Mouse (Mus musculus): ENCODE measurements around the gene Wdr25. TPM values are rescaled to one million over a fixed set of nuclear protein-coding genes. Genes with fewer than 3 reads are reported as not detected.
A peak's percentile ranks its signal among the peaks of the same experiment; 100 is the strongest.

The Wdr25 gene
- polyA plus RNA-seq, 1 experiment from 2014 or later: 2.7 TPM

DNA sequence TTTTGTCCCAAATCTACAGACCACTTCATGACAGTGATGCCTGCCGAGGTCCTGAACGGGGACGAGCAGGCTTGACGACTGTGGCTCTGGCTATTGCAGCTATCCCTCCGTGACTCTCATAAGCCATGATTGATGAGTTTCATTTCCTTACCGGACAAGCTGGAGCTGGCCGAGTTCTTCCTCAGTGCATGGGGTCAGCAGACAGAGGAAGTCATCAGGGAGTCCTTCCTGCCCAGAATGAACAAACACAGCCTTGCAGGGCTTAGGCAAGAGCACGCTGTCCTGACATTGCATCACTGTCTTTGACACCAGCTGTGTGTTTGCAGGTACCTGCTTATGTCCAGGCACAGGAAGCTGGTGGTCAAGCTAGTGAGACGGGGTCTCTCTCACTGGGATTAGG is 97.0 kb downstream of the Wdr25 start:
- Histone ChIP-seq H3K4me1 (replicated peaks; ENCODE audit: control insufficient read depth, insufficient read depth, low read length) (no peaks in the 10 kb centered on the region), H3K4me3 (ENCODE audit: low read depth, low read length) (no peak overlapping the region), H3K27ac (ENCODE audit: low read depth, low read length) (no peak overlapping the region), H3K27me3 (replicated peaks; ENCODE audit: control insufficient read depth, insufficient read depth, low read length) (no peaks in the 10 kb centered on the region), H3K9me3 (ENCODE audit: control insufficient read depth) (no peaks in the 10 kb centered on the region), H3K36me3 (ENCODE audit: control insufficient read depth, insufficient read depth) (no peaks in the 10 kb centered on the region), H3K9ac (ENCODE audit: low read depth, low read length) (no peak overlapping the region), H3K4me2 (replicated peaks; ENCODE audit: low read depth) (no peak overlapping the region)
- 48% methylated on average over 9 of the region's 9 CpGs for WGBS
- no peak for TF ChIP-seq CTCF (IDR thresholded peaks at IDR 0.05; ENCODE audit: low read depth)
- ATAC-seq: no peak

DNA sequence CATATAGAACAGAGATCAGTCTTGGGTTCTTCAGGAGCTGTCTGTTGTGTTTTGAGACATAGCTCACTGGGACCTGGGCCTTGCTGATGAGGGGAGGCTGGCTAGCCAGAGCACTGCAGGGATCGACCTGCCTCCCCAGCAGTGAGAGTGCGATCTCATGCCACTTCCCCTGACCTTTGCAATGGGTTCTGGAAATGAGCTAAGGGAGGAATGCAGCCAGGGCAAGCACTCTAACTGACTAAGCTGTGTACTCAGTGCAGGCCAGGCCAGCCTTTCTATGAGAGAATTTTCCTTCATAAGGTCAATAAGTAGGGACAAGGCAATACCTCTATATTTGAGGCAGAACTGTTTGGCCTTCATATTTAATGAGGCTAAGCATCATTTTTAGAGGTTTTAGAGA is 99.6 kb downstream of the Wdr25 start:
- H3K9ac ChIP-seq (ENCODE audit: low read depth, low read length): no peak overlapping the region
- WGBS: 74% methylated on average over 2 of the region's 2 CpGs
- TF ChIP-seq CTCF (IDR thresholded peaks at IDR 0.05; ENCODE audit: low read depth): no peak
- H3K27me3 ChIP-seq (replicated peaks; ENCODE audit: control insufficient read depth, insufficient read depth, low read length): no peaks in the 10 kb centered on the region
- no peaks in the 10 kb centered on the region for H3K36me3 ChIP-seq (ENCODE audit: control insufficient read depth, insufficient read depth)
- no peak overlapping the region for H3K4me3 ChIP-seq (ENCODE audit: low read depth, low read length)
- no peaks in the 10 kb centered on the region for H3K9me3 ChIP-seq (ENCODE audit: control insufficient read depth)
- no peaks in the 10 kb centered on the region for H3K4me1 ChIP-seq (replicated peaks; ENCODE audit: control insufficient read depth, insufficient read depth, low read length)
- no peak overlapping the region for H3K27ac ChIP-seq (ENCODE audit: low read depth, low read length)
- H3K4me2 ChIP-seq (replicated peaks; ENCODE audit: low read depth): no peak overlapping the region
- ATAC-seq: no peak

DNA sequence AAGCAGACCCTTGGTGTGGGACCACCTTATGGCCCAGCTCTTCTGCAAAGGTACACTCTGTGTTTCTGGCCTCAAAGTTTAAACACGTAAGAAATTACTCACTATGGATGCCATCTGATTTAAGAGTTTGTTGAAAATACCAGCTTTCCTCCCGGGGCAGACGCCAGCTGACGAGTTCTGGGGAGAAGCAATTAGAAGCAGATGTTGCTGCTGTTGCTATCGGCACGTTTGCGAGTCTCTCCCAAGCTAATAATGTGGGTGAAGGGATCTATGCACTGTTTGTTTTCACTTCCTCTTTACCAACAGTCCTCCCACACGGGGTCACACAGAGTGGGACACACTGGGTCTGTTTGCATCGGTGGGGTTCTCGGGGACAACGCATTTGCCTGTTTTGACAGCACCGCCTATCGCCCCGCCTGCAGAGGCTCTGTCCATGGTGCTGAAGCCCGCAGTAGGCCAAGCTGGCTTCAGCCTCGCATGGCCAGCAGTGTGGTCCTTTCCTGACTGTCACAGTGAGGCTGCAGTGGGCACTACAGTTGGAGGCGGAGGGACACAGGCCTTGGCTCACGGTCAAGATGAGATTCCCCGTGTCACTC is 101.1 kb downstream of the Wdr25 start:
- no peaks in the 10 kb centered on the region for H3K9me3 ChIP-seq (ENCODE audit: control insufficient read depth)
- no peaks in the 10 kb centered on the region for H3K4me1 ChIP-seq (replicated peaks; ENCODE audit: control insufficient read depth, insufficient read depth, low read length)
- peak overlapping the region; percentile 44; the same call in 1 of the 2 replicates for H3K4me2 ChIP-seq (replicated peaks; ENCODE audit: low read depth)
- WGBS: 7% methylated on average over 19 of the region's 19 CpGs
- TF ChIP-seq CTCF (IDR thresholded peaks at IDR 0.05; ENCODE audit: low read depth): peak; percentile 30
- H3K36me3 ChIP-seq (ENCODE audit: control insufficient read depth, insufficient read depth): no peaks in the 10 kb centered on the region
- H3K4me3 ChIP-seq (ENCODE audit: low read depth, low read length): no peak overlapping the region
- no peak overlapping the region for H3K9ac ChIP-seq (ENCODE audit: low read depth, low read length)
- no peaks in the 10 kb centered on the region for H3K27me3 ChIP-seq (replicated peaks; ENCODE audit: control insufficient read depth, insufficient read depth, low read length)
- no peak for ATAC-seq
- no peak overlapping the region for H3K27ac ChIP-seq (ENCODE audit: low read depth, low read length)

DNA sequence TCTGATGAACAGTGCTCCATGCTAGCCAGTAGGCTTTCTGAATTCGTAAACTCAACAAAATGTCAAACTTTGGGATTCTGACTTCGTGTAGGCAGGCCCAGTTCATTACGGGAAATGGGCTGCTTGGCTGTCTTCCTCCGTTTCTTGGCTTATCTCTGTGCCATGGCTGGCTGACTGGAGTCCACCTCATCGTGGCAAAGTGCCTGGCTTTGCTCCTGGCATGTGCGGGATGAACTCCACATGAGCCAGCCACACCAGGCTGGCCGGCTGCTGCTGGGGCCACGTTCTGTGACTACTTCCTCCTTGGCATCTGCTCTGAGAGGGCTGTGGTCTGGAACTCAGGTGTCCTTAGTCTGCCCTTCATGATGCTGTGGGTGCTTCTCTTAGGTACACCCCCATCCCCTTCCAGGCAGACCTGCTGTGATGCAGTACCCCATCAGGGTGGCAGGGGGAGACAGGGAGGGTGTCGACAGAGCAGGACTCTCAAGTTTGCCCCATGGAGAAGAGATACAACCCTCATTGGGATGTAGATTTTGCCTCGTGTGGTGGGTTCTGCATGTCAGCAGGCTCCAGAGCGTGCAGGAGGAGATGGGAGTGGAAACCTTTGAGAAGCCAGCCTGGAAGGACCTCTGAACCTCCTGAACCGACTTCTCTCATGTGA is 102.7 kb downstream of the Wdr25 start:
- H3K27ac ChIP-seq (ENCODE audit: low read depth, low read length): no peak overlapping the region
- peak; percentile 38; the same call in 1 of the 2 replicates for TF ChIP-seq CTCF (IDR thresholded peaks at IDR 0.05; ENCODE audit: low read depth)
- WGBS: 84% methylated on average over 12 of the region's 12 CpGs

DNA sequence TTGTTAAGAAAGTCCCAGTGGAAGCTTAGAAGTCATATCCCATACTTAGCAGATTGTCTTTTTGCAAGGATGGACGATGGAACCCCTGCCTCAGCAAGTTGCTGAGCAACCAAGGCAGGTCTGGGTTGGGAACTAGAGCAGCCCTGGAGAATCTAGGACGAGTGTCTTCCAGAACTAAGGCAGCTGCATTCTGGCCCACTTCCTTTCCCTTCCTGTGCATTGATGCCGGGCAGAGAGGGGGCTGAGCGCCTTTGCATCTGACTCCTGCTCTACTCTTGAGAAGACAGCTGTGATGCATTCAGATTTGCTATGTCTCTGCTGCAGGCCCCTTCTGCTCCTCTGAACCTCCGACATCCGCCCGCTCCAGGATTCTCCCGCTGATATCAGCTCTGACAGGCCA is 103.8 kb downstream of the Wdr25 start:
- TF ChIP-seq CTCF (IDR thresholded peaks at IDR 0.05; ENCODE audit: low read depth): no peak
- no peak for ATAC-seq
- H3K9me3 ChIP-seq (ENCODE audit: control insufficient read depth): no peaks in the 10 kb centered on the region
- H3K27me3 ChIP-seq (replicated peaks; ENCODE audit: control insufficient read depth, insufficient read depth, low read length): no peaks in the 10 kb centered on the region
- H3K9ac ChIP-seq (ENCODE audit: low read depth, low read length): no peak overlapping the region
- H3K4me3 ChIP-seq (ENCODE audit: low read depth, low read length): no peak overlapping the region
- no peak overlapping the region for H3K4me2 ChIP-seq (replicated peaks; ENCODE audit: low read depth)
- WGBS: 87% methylated on average over 8 of the region's 8 CpGs
- H3K4me1 ChIP-seq (replicated peaks; ENCODE audit: control insufficient read depth, insufficient read depth, low read length): no peaks in the 10 kb centered on the region
- H3K36me3 ChIP-seq (ENCODE audit: control insufficient read depth, insufficient read depth): no peaks in the 10 kb centered on the region
- no peak overlapping the region for H3K27ac ChIP-seq (ENCODE audit: low read depth, low read length)

More for the DNA sequence above, 102.7 kb downstream of the Wdr25 start:
- H3K4me1 ChIP-seq (replicated peaks; ENCODE audit: control insufficient read depth, insufficient read depth, low read length): no peaks in the 10 kb centered on the region
- H3K4me3 ChIP-seq (ENCODE audit: low read depth, low read length): no peak overlapping the region
- no peaks in the 10 kb centered on the region for H3K9me3 ChIP-seq (ENCODE audit: control insufficient read depth)
- H3K27me3 ChIP-seq (replicated peaks; ENCODE audit: control insufficient read depth, insufficient read depth, low read length): no peaks in the 10 kb centered on the region
- H3K9ac ChIP-seq (ENCODE audit: low read depth, low read length): no peak overlapping the region
- no peak overlapping the region for H3K4me2 ChIP-seq (replicated peaks; ENCODE audit: low read depth)
- H3K36me3 ChIP-seq (ENCODE audit: control insufficient read depth, insufficient read depth): no peaks in the 10 kb centered on the region
- ATAC-seq: no peak

DNA sequence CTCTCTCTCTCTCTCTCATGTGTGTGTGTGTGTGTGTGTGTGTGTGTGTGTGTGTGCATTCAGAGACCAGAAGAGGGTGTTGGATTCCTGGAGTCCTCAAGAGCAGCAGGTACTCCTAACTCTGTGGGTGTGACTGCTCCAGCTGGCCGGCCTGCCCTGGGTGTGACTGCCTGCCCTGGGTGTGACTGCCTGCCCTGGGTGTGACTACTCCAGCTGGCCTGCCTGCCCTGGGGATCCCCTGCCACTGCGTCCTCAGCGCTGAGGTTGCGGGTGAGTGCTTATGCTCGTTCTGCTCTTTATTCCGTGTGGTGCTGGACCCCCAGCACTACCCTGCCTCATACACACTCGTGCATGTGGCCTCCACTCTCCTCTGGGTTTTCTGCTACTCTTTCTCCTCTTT is 109.5 kb downstream of the Wdr25 start:
- H3K36me3 ChIP-seq (ENCODE audit: control insufficient read depth, insufficient read depth): no peaks in the 10 kb centered on the region
- no peak for ATAC-seq
- no peaks in the 10 kb centered on the region for H3K4me1 ChIP-seq (replicated peaks; ENCODE audit: control insufficient read depth, insufficient read depth, low read length)
- TF ChIP-seq CTCF (IDR thresholded peaks at IDR 0.05; ENCODE audit: low read depth): no peak
- 51% methylated on average over 7 of the region's 7 CpGs for WGBS
- H3K9ac ChIP-seq (ENCODE audit: low read depth, low read length): no peak overlapping the region
- H3K4me3 ChIP-seq (ENCODE audit: low read depth, low read length): no peak overlapping the region
- H3K9me3 ChIP-seq (ENCODE audit: control insufficient read depth): no peaks in the 10 kb centered on the region
- H3K4me2 ChIP-seq (replicated peaks; ENCODE audit: low read depth): no peak overlapping the region
- H3K27me3 ChIP-seq (replicated peaks; ENCODE audit: control insufficient read depth, insufficient read depth, low read length): no peaks in the 10 kb centered on the region
- H3K27ac ChIP-seq (ENCODE audit: low read depth, low read length): no peak overlapping the region
